Mouse (Mus musculus): ENCODE measurements around the gene Slc7a11. TPM values are rescaled to one million over a fixed set of nuclear protein-coding genes. Genes with fewer than 3 reads are reported as not detected.
"Not testable (repeated sequence)": the region's sequence is repeated elsewhere in the genome, so short reads cannot be mapped to it uniquely, and the experiment has no call there.

Gene Slc7a11
- 16.2 and 20.8 TPM in 2 replicates for polyA plus RNA-seq (2012; rRNA removed)

DNA sequence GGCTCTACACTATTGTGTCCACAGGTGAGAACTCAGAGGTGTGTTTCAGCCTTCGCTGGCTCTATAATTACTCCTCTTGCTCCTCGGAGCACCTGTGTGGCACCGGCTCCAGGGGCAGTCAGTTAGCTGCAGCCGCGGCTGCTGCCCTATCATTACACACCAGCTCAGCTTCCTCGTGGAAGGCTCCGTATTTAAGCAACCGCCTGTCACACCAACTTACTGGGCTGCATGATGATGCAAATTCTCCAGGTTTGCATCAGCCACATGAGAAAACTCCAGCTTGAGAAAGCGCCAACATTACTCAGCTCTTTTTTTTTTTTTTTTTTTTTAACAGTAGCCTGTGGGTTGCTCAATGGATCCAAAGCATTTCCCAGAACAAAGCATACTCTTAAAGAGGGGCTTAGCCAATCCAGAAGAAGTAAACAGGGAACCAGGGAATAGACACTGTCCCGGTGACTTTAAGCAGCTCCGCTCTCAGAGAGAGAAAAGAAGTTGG is at the start of gene Slc7a11:
Gene Slc7a11, minus strand, starts transcription at position 194 of the 496 bp plus-strand sequence.
- DNase-seq (ENCODE audit: extremely low spot score in 1 of 2, low spot score in 1 of 2) = peak in 1 of 2 experiments; percentile 45

- no peak for DNase-seq (ENCODE audit: extremely low spot score in 1 of 2, low spot score in 1 of 2)
Observed at GRCm38 (mm10) chr3:50491678-50492077, 48.3 kb upstream of the Slc7a11 start.

DNA sequence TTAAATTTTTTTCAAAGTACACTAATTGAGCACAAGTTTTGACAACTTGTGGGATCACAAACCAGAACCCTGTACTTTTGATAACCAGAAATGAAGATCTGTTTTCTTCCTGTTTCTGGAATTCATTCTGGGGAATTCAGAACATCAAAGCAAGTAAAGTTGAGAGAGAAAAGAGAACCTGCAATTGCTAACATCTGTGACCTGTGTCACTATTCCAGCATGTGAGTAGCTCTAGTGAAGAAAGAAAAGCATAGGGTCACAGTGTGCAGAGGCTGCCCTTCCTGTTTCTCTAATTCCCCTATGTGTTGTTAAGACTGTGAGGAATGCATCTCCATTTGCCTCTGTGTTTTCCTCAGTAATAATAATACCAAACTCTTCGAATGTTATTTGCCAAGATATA is 40.7 kb upstream of the Slc7a11 start:
- DNase-seq (ENCODE audit: extremely low spot score in 1 of 2, low spot score in 1 of 2) = no peak

DNA sequence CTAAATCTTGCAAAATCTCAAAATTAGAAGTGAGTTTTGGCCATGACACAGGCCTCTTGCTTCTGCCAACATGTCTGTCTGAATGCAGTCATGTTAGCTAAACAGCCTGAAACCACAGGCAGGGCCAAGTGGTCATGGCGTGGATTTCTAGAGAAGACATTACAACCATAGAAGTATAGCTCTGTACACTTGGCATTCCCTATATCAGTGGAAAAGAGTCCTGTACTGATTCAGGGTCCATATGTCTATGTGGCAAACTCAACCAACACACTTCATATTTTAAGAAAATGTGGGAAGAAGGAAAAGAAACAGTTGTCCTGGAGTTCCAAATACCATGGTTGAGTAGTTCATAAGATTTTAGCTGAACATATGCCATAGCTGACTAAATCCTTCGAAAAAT is 18.8 kb upstream of the Slc7a11 start:
- peak; percentile 50 to 58 for DNase-seq (ENCODE audit: extremely low spot score in 1 of 2, low spot score in 1 of 2)

DNA sequence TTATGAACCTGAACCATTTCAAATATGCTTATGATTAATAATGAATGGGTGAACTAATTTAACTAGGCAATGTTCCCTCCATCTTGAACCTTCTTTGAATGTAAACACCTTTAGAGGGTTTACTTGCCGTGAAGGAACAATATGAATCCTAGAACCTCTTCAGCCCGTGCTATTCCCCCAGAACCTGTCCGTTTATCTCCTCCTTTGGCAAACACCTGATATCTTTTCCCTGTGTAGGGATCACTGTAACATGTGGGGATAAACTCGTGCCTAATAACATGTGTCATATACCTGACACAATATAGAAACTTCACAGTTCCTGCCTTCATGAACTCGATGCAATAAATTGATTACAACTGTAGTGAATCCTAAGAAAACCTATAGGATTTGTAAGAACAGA is 13.7 kb upstream of the Slc7a11 start:
- DNase-seq (ENCODE audit: extremely low spot score in 1 of 2, low spot score in 1 of 2) = no peak

DNA sequence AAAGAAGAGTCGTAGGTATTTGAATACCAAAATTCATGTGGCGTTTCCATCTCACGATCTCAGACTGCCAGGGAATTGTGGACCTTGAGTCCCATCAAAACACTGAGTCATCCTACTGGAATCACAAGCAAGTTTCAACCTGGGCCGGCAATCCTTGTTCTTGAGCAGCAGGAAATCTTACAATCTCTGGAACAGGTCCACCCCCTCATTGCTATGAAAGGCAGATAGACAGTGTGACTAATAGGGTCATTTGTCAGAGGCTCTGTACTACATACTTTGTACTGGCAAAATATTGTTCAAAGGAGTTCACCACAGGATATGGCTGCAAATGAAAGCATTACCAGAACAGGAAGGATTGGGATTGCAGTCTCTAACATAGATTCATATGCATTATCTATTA is 13.2 kb upstream of the Slc7a11 start:
- DNase-seq (ENCODE audit: extremely low spot score in 1 of 2, low spot score in 1 of 2) = no peak

GRCm38 (mm10) chr3:50456023-50456422 is 12.6 kb upstream of the Slc7a11 start:
- no peak for DNase-seq (ENCODE audit: extremely low spot score in 1 of 2, low spot score in 1 of 2)

GRCm38 (mm10) chr3:50445050-50445775 is 1.8 kb upstream of the Slc7a11 start:
- no peak for DNase-seq (ENCODE audit: extremely low spot score in 1 of 2, low spot score in 1 of 2)

DNA sequence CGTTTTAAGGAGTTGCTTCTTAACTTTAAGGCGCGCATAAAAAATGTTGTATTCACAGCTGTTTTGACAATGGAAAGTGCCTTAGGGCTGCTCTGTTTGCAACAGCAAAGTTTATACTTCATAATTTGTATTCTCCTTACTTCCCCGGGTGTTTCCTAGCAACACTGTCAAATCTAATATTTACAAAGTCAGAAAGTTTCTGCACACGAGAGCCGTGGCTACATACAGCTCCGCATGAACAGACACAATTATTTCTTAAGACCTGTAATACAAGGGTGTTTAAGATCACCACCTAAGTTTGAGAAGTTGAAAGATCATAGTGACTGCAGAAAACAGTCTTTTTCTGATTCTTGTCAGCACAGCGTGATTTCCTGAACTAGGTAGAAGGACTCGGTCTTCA is 528 bp upstream of the Slc7a11 start:
- DNase-seq (ENCODE audit: extremely low spot score in 1 of 2, low spot score in 1 of 2) = no peak

- no peak for DNase-seq (ENCODE audit: extremely low spot score in 1 of 2, low spot score in 1 of 2)
Observed at GRCm38 (mm10) chr3:50442341-50443292, 797 bp downstream of the Slc7a11 start.

- no peak for DNase-seq (ENCODE audit: extremely low spot score in 1 of 2, low spot score in 1 of 2)
Observed at GRCm38 (mm10) chr3:50441330-50441729, 2.1 kb downstream of the Slc7a11 start.

GRCm38 (mm10) chr3:50440409-50440808 is 3.0 kb downstream of the Slc7a11 start:
- no peak for DNase-seq (ENCODE audit: extremely low spot score in 1 of 2, low spot score in 1 of 2)

- DNase-seq (ENCODE audit: extremely low spot score in 1 of 2, low spot score in 1 of 2) = no peak
Observed at GRCm38 (mm10) chr3:50439429-50439828, 4.0 kb downstream of the Slc7a11 start.

- no peak for DNase-seq (ENCODE audit: extremely low spot score in 1 of 2, low spot score in 1 of 2)
Observed at GRCm38 (mm10) chr3:50438520-50439253, 4.7 kb downstream of the Slc7a11 start.

DNA sequence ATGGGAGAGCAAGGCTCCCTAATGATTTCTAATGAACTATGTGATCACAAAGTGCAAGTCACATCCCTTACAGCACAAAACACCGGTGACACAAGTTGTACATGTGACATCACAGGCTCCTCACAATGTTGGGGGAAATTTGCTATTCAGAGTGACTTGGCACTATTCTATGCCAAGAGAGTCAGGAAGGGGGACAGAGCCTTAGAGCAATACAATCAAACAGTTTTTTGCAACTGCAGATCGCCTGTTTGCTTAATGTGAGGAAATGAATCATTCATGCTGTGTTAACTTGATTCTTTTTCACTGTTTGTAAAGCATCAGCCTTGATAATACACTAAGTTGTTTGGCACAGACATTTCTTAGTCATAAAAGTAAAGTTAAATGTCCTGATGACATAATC is 5.3 kb downstream of the Slc7a11 start:
- not testable (repeated sequence) for DNase-seq (ENCODE audit: extremely low spot score in 1 of 2, low spot score in 1 of 2)

DNA sequence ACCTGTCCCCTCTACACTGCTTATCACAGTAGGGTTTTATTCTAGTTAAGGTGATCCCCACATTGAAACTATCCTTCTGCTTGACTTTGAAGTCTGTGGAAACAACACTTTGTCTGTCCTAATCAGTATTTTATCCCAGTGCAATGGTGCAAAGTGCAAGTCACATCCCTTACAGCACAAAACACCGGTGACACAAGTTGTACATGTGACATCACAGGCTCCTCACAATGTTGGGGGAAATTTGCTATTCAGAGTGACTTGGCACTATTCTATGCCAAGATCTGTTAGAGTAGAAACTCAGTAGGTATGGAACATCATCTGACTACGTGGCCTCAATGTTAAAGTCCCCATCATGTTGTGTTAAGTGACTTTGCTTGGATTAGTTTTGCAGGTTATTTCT is 7.0 kb downstream of the Slc7a11 start:
- not testable (repeated sequence) for DNase-seq (ENCODE audit: extremely low spot score in 1 of 2, low spot score in 1 of 2)

GRCm38 (mm10) chr3:50433831-50434230 is 9.6 kb downstream of the Slc7a11 start:
- DNase-seq (ENCODE audit: extremely low spot score in 1 of 2, low spot score in 1 of 2) = no peak

- DNase-seq (ENCODE audit: extremely low spot score in 1 of 2, low spot score in 1 of 2) = no peak
Observed at GRCm38 (mm10) chr3:50430811-50431210, 12.6 kb downstream of the Slc7a11 start.

DNA sequence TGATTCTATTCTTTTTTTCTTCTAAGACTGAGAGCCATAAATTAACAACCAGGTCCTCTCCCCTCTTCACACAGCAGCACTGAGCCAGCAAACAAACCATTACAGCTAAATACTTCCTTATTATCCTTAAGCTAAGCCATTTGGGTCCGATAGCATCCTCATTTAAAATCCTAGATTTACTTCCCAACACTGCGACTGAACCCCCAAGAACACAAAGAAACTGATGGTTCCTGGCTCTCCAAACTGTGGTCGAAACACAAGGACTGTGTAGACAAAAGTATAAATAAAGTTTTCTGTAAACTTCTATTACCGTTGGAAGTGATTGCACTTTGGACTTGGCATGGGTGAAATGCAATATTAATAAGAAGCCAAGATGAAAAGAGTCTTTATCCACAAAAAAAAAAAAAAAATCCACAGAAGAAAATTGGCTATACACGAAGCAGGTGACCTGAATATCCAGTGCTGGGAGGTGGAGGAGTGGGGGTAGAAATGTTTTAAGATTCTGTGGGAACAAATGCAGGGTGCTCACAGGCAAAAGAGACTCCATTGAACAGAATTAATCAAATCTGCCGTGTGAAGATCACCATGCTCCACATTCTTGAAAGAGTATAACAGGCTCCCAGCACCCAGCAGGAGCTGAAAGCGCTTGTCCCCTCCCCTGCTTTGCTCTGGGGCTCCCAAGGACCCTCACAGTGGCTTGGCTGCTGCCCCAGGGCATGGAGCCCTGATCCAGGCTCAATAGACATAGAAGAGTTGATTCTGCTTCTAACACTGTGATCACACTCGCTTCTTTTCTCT is 21.7 kb downstream of the Slc7a11 start:
- DNase-seq (ENCODE audit: extremely low spot score in 1 of 2, low spot score in 1 of 2) = peak; percentile 49 to 59

DNA sequence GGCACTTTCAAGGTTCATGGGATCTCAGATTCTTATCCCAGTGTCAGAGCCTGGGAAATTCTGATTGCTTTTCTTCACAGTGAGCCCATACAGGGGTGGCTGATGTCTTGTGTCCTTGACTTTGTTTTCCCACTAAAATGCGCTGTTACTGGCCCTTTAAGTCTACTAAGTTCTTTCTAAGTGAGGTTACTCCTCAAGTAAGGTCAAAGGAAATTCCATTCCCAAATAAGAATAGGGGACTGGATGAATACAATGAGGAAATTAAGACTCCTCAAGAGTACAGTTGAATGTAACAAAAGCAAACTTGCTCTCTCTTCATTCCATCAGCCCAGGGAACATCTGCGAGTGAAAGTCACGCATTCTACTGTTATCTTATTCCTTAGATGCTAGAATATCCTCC is 24.3 kb downstream of the Slc7a11 start:
- no peak for DNase-seq (ENCODE audit: extremely low spot score in 1 of 2, low spot score in 1 of 2)

All from frontal cortex, adult 2 months (tissue).